ENCODE assay signal across 28 mouse cellular contexts in genomic region chr9:9027904-9028303, GRCm38 (mm10). TPM values are rescaled to one million over a fixed set of nuclear protein-coding genes. Genes with fewer than 3 reads are reported as not detected.
DNase-seq lines count a peak whose midpoint lies in the region; ATAC-seq lines count a peak whose summit lies in the region.
"Had no signal": no experiment of that assay in that cellular context is flagged by ENCODE, and none has a peak within 500 bp of the region (broad histone marks: within the 10 kb centered on the region; RNA-seq: fewer than 3 reads in every experiment).

No protein-coding gene starts in this region.

- H3K9ac ChIP-seq in hindbrain, embryonic 11.5 days (ENCODE audit: low read depth, low read length): no peak overlapping the region
- H3K9ac ChIP-seq in hindbrain, embryonic 13.5 days: no peak overlapping the region
- no peak overlapping the region for H3K9ac ChIP-seq in midbrain, embryonic 12.5 days (replicated peaks)
- H3K9ac ChIP-seq in midbrain, embryonic 15.5 days: no peak overlapping the region
- H3K9ac ChIP-seq in stomach, embryonic 15.5 days: no peak overlapping the region
- H3K9ac ChIP-seq: heart, embryonic 12.5 days; hindbrain, embryonic 14.5 days; liver, embryonic 15.5 days; lung, embryonic 15.5 days had no signal

- no peaks in the 10 kb centered on the region for H3K36me3 ChIP-seq in hindbrain, embryonic 11.5 days (ENCODE audit: control insufficient read depth, insufficient read depth, low read length)
- H3K36me3 ChIP-seq in hindbrain, embryonic 13.5 days: no peaks in the 10 kb centered on the region
- 0 out of 2 replicates have a peak, but pooled peaks cover 3% of the 10 kb centered on the region for H3K36me3 ChIP-seq in midbrain, embryonic 12.5 days
- H3K36me3 ChIP-seq in midbrain, embryonic 15.5 days (replicated peaks): no peaks in the 10 kb centered on the region
- H3K36me3 ChIP-seq in stomach, embryonic 15.5 days: 0 out of 2 replicates have a peak, but pooled peaks cover 3% of the 10 kb centered on the region
- H3K36me3 ChIP-seq: forebrain, embryonic 10.5 days; heart, embryonic 12.5 days; liver, embryonic 15.5 days had no signal

- peak; percentile 6 for DNase-seq in hindbrain, embryonic 11.5 days (ENCODE audit: low spot score)
- DNase-seq in ZHBTc4 (ENCODE audit: low read depth, low spot score): peak; percentile 71
- no peak for DNase-seq in heart, postnatal 10 days
- DNase-seq in ovary, postnatal 10 days (ENCODE audit: low spot score): no peak
- DNase-seq: adrenal gland, postnatal 36 days; cerebellum, adult 11 months; cerebellum, postnatal 10 days; gastrocnemius, postnatal 25 days; heart, adult 18-20 months; heart, postnatal 14 days; kidney, adult 11 months; lung, postnatal 36 days; right cerebral cortex, postnatal 14 days; thymus, postnatal 25 days had no signal

- intact Hi-C loops in heart, postnatal 10 days (cut with DNase I): no loop called here

- H3K4me1 ChIP-seq in hindbrain, embryonic 11.5 days (replicated peaks; ENCODE audit: control insufficient read depth, insufficient read depth, low read length): no peaks in the 10 kb centered on the region
- H3K4me1 ChIP-seq in hindbrain, embryonic 13.5 days (replicated peaks): no peaks in the 10 kb centered on the region
- peaks cover 9% of the 10 kb centered on the region; the same call in 1 of the 2 replicates for H3K4me1 ChIP-seq in midbrain, embryonic 12.5 days
- H3K4me1 ChIP-seq in midbrain, embryonic 15.5 days: no peaks in the 10 kb centered on the region
- no peaks in the 10 kb centered on the region for H3K4me1 ChIP-seq in stomach, embryonic 15.5 days
- H3K4me1 ChIP-seq: heart, embryonic 12.5 days; liver, embryonic 15.5 days; lung, embryonic 15.5 days; megakaryocyte, embryonic 14.5 days had no signal

- no peak overlapping the region for H3K4me2 ChIP-seq in hindbrain, embryonic 11.5 days (replicated peaks; ENCODE audit: low read depth, low read length)
- no peak overlapping the region for H3K4me2 ChIP-seq in hindbrain, embryonic 13.5 days
- H3K4me2 ChIP-seq in midbrain, embryonic 12.5 days (replicated peaks): no peak overlapping the region
- no peak overlapping the region for H3K4me2 ChIP-seq in midbrain, embryonic 15.5 days
- no peak overlapping the region for H3K4me2 ChIP-seq in stomach, embryonic 15.5 days
- H3K4me2 ChIP-seq: heart, embryonic 12.5 days; hindbrain, embryonic 14.5 days; liver, embryonic 15.5 days; lung, embryonic 15.5 days had no signal

- H3K27me3 ChIP-seq in hindbrain, embryonic 11.5 days (ENCODE audit: control insufficient read depth, insufficient read depth, low read length): no peaks in the 10 kb centered on the region
- H3K27me3 ChIP-seq in hindbrain, embryonic 13.5 days: no peaks in the 10 kb centered on the region
- H3K27me3 ChIP-seq in midbrain, embryonic 12.5 days: no peaks in the 10 kb centered on the region
- H3K27me3 ChIP-seq in midbrain, embryonic 15.5 days (replicated peaks): no peaks in the 10 kb centered on the region
- H3K27me3 ChIP-seq in stomach, embryonic 15.5 days (replicated peaks): no peaks in the 10 kb centered on the region
- H3K27me3 ChIP-seq: heart, embryonic 12.5 days; liver, embryonic 15.5 days; lung, embryonic 15.5 days; megakaryocyte, embryonic 14.5 days had no signal

- no peak overlapping the region for H3K27ac ChIP-seq in hindbrain, embryonic 11.5 days (ENCODE audit: low read depth, low read length)
- no peak overlapping the region for H3K27ac ChIP-seq in hindbrain, embryonic 13.5 days
- H3K27ac ChIP-seq in midbrain, embryonic 12.5 days (replicated peaks): no peak overlapping the region
- H3K27ac ChIP-seq in midbrain, embryonic 15.5 days: no peak overlapping the region
- H3K27ac ChIP-seq in stomach, embryonic 15.5 days: peak overlapping the region; percentile 16; the same call in 1 of the 2 replicates
- H3K27ac ChIP-seq: forebrain, embryonic 10.5 days; hindbrain, embryonic 14.5 days; liver, embryonic 15.5 days; lung, embryonic 15.5 days had no signal

- ATAC-seq in hindbrain, embryonic 11.5 days (ENCODE audit: low FRiP score): no peak
- ATAC-seq in hindbrain, embryonic 13.5 days (ENCODE audit: low FRiP score): no peak
- 0 out of 2 replicates have a peak, but pooled peaks have one; percentile 13 for ATAC-seq in midbrain, embryonic 12.5 days (ENCODE audit: low FRiP score, low read depth)
- ATAC-seq in midbrain, embryonic 15.5 days (replicated peaks): no peak
- ATAC-seq in stomach, embryonic 15.5 days (ENCODE audit: insufficient read depth, low FRiP score, low read depth): no peak

- 80% methylated on average over 3 of the region's 3 CpGs for WGBS in hindbrain, embryonic 11.5 days
- WGBS in hindbrain, embryonic 13.5 days: 35% methylated on average over 3 of the region's 3 CpGs
- WGBS in midbrain, embryonic 12.5 days: 40% methylated on average over 3 of the region's 3 CpGs
- 25% methylated on average over 3 of the region's 3 CpGs for WGBS in midbrain, embryonic 15.5 days
- 86% methylated on average over 3 of the region's 3 CpGs for WGBS in stomach, embryonic 15.5 days

- no peaks in the 10 kb centered on the region for H3K9me3 ChIP-seq in hindbrain, embryonic 11.5 days (ENCODE audit: control insufficient read depth, low read length)
- H3K9me3 ChIP-seq in hindbrain, embryonic 13.5 days: no peaks in the 10 kb centered on the region
- no peaks in the 10 kb centered on the region for H3K9me3 ChIP-seq in midbrain, embryonic 12.5 days
- H3K9me3 ChIP-seq in midbrain, embryonic 15.5 days: no peaks in the 10 kb centered on the region
- no peaks in the 10 kb centered on the region for H3K9me3 ChIP-seq in stomach, embryonic 15.5 days
- H3K9me3 ChIP-seq: forebrain, embryonic 10.5 days; heart, embryonic 12.5 days; liver, embryonic 15.5 days; lung, embryonic 15.5 days; megakaryocyte, embryonic 14.5 days had no signal

- H3K4me3 ChIP-seq in hindbrain, embryonic 11.5 days (ENCODE audit: low read depth, low read length): no peak overlapping the region
- H3K4me3 ChIP-seq in hindbrain, embryonic 13.5 days: no peak overlapping the region
- no peak overlapping the region for H3K4me3 ChIP-seq in midbrain, embryonic 12.5 days
- no peak overlapping the region for H3K4me3 ChIP-seq in midbrain, embryonic 15.5 days
- no peak overlapping the region for H3K4me3 ChIP-seq in stomach, embryonic 15.5 days (replicated peaks)
- H3K4me3 ChIP-seq: forebrain, embryonic 10.5 days; heart, embryonic 12.5 days; liver, embryonic 15.5 days; lung, embryonic 15.5 days; megakaryocyte, embryonic 14.5 days had no signal

RNA-seq across cellular contexts. Expression of gene Gm16485, which starts 56.3 kb away (rescaled TPM):
- 0.06 TPM in 1 of 2 replicates, not detected in the other for polyA plus RNA-seq in hindbrain, embryonic 11.5 days (2014; fragmentation: Nextera tagmentation; extraction: Ambion mirVana)
- polyA plus RNA-seq in hindbrain, embryonic 13.5 days (2015; fragmentation: Nextera tagmentation; extraction: Ambion mirVana): 0.25 and 0.30 TPM in 2 replicates
- 0.06 TPM in 1 of 2 replicates, not detected in the other for polyA plus RNA-seq in midbrain, embryonic 12.5 days (2016; fragmentation: Nextera tagmentation; extraction: Ambion mirVana)
- polyA plus RNA-seq in midbrain, embryonic 15.5 days (2015; fragmentation: Nextera tagmentation; extraction: Ambion mirVana): 0.54 and 0.65 TPM in 2 replicates
- 0.03 TPM in 2 replicates for polyA plus RNA-seq in stomach, embryonic 15.5 days (2015; fragmentation: Nextera tagmentation; extraction: Ambion mirVana)
- total RNA-seq in heart, postnatal 10 days (2021): not detected
- total RNA-seq: adrenal gland, postnatal 36 days; gastrocnemius, postnatal 25 days; heart, adult 18-20 months; heart, postnatal 14 days; monocyte, adult 5-6 weeks; neutrophil, adult 5-6 weeks had no signal
- polyA plus RNA-seq: C2C12; forebrain, embryonic 10.5 days; heart, embryonic 12.5 days; limb, embryonic 11.5 days; liver, embryonic 15.5 days had no signal

Comparison
In these comparisons a context has a peak if more than half of its experiments do, and no peak if none do; other contexts are left out.
1. DNase-seq: peak in hindbrain, embryonic 11.5 days (single experiment) and ZHBTc4 (single experiment); none in heart, postnatal 10 days (0 of 2) and ovary, postnatal 10 days (single experiment).